Mouse (Mus musculus) midbrain, embryonic 12.5 days (tissue): ENCODE data around the gene Olfr67. TPM values are rescaled to one million over a fixed set of nuclear protein-coding genes. Genes with fewer than 3 reads are reported as not detected.

Source experiments
- ATAC-seq: fragments of 200-750 bp; cut with Nextera tagmentation; 2 replicates; pipeline ENCODE4 v1.8.0; 2017; ENCODE audit warnings: low read depth, moderate TSS enrichment, moderate library complexity; ENCODE audit not compliant: low FRiP score
- H3K27ac ChIP-seq: fragments of 300-500 bp; sonication (generic); replicated peaks from 2 replicates; pipeline ENCODE4 v1.5.1; 2016; ENCODE audit warnings: mild to moderate bottlenecking
- H3K27me3 ChIP-seq: fragments of 300-500 bp; sonication (generic); 2 replicates; pipeline ENCODE4 v1.6.1; 2016; ENCODE audit warnings: mild to moderate bottlenecking
- H3K36me3 ChIP-seq: fragments of 300-500 bp; sonication (generic); 2 replicates; pipeline ENCODE4 v1.6.1; 2016
- H3K4me1 ChIP-seq: fragments of 300-500 bp; sonication (generic); 2 replicates; pipeline ENCODE4 v1.6.1; 2016
- H3K4me2 ChIP-seq: fragments of 300-500 bp; sonication (generic); replicated peaks from 2 replicates; pipeline ENCODE4 v1.6.1; 2016; ENCODE audit warnings: mild to moderate bottlenecking, moderate library complexity
- H3K4me3 ChIP-seq: fragments of 300-500 bp; sonication (generic); 2 replicates; pipeline ENCODE4 v1.5.1; 2016; ENCODE audit warnings: mild to moderate bottlenecking
- H3K9ac ChIP-seq: fragments of 300-500 bp; sonication (generic); replicated peaks from 2 replicates; pipeline ENCODE4 v1.6.1; 2016; ENCODE audit warnings: mild to moderate bottlenecking, moderate library complexity
- H3K9me3 ChIP-seq: fragments of 300-500 bp; sonication (generic); 2 replicates; pipeline ENCODE4 v1.6.1; 2016; ENCODE audit warnings: mild to moderate bottlenecking
- WGBS: fragments of 180-500 bp; shearing (Covaris S2); methylation state at CpG from one replicate; pipeline ENCODE4 v1.1.7; 2016; 5-methylcytosine and 5-hydroxymethylcytosine counted together
- polyA plus RNA-seq: library from polyadenylated mRNA; unstranded; fragments of >200 nt; fragmentation: Nextera tagmentation; extraction: Ambion mirVana; gene quantifications from 2 replicates; pipeline ENCODE4 v1.2.1, GENCODE M21; 2016

The Olfr67 gene
- polyA plus RNA-seq, 1 experiment from 2014 or later: not detected

GRCm38 (mm10) chr7:103757233-103757632 lies 34.4 kb downstream of the Olfr67 start, which contains the start of gene Olfr630:
Olfr630 (minus strand) TSS chr7:103757333.
- Histone ChIP-seq H3K27ac (no peak within 1 kb of the TSS), H3K27me3 (no peaks in the 10 kb centered on the region), H3K4me1 (no peaks in the 10 kb centered on the region), H3K4me2 (no peak within 1 kb of the TSS), H3K9ac (no peak within 1 kb of the TSS), H3K4me3 (no peak within 1 kb of the TSS), H3K9me3 (no peaks in the 10 kb centered on the region), H3K36me3 (no peaks in the 10 kb centered on the region)
- no peak for ATAC-seq
- 45% methylated on average over 2 of the region's 2 CpGs for WGBS

- Histone ChIP-seq H3K27me3 (no peaks in the 10 kb centered on the region), H3K27ac (no peak within 1 kb of the TSS), H3K9me3 (peaks cover 3% of the 10 kb centered on the region; the same call in 1 of the 2 replicates), H3K9ac (no peak within 1 kb of the TSS), H3K36me3 (no peaks in the 10 kb centered on the region), H3K4me2 (no peak within 1 kb of the TSS), H3K4me1 (no peaks in the 10 kb centered on the region), H3K4me3 (no peak within 1 kb of the TSS)
- ATAC-seq: no peak
- WGBS: 80% methylated on average over 2 of the region's 2 CpGs
Observed at GRCm38 (mm10) chr7:103744843-103745242, 46.8 kb downstream of the Olfr67 start, which contains the start of gene Olfr629. Olfr629 (minus strand) TSS chr7:103744943.

Other genes with a start within 250 kb of the Olfr67 start
- gene Olfr612, start 249.1 kb downstream of the Olfr67 start, polyA plus RNA-seq: not detected in 2 replicates
- gene Olfr613, start 243.7 kb downstream of the Olfr67 start, polyA plus RNA-seq: not detected in 2 replicates
- gene Olfr615, start 235.7 kb downstream of the Olfr67 start, polyA plus RNA-seq: not detected in 2 replicates
- not detected in 2 replicates for gene Olfr616, start 222.7 kb downstream of the Olfr67 start, polyA plus RNA-seq
- gene Olfr617, start 218.8 kb downstream of the Olfr67 start, polyA plus RNA-seq: not detected in 2 replicates
- not detected in 2 replicates for gene Olfr618, start 201.7 kb downstream of the Olfr67 start, polyA plus RNA-seq
- gene Olfr619, start 191.2 kb downstream of the Olfr67 start, polyA plus RNA-seq: not detected in 2 replicates
- gene Olfr620, start 179.3 kb downstream of the Olfr67 start, polyA plus RNA-seq: not detected in 2 replicates
- not detected in 2 replicates for gene Olfr622, start 149.1 kb downstream of the Olfr67 start, polyA plus RNA-seq
- not detected in 2 replicates for gene Olfr623, start 128.1 kb downstream of the Olfr67 start, polyA plus RNA-seq
- not detected in 2 replicates for gene Olfr624, start 120.6 kb downstream of the Olfr67 start, polyA plus RNA-seq
- gene Olfr625-ps1, start 109.1 kb downstream of the Olfr67 start, polyA plus RNA-seq: not detected in 2 replicates
- gene Olfr243, start 77.2 kb downstream of the Olfr67 start, polyA plus RNA-seq: not detected in 2 replicates
- gene Olfr628, start 61.4 kb downstream of the Olfr67 start, polyA plus RNA-seq: not detected in 2 replicates
- not detected in 2 replicates for gene Olfr629, start 46.9 kb downstream of the Olfr67 start, polyA plus RNA-seq
- gene Olfr630, start 34.5 kb downstream of the Olfr67 start, polyA plus RNA-seq: not detected in 2 replicates
- gene Olfr69, start 20.2 kb downstream of the Olfr67 start, polyA plus RNA-seq: not detected in 2 replicates
- gene Olfr68, start 12.1 kb downstream of the Olfr67 start, polyA plus RNA-seq: not detected in 2 replicates
- gene Hbb-bt, start 22.2 kb upstream of the Olfr67 start, polyA plus RNA-seq: 769 and 928 TPM in 2 replicates
- 643 and 809 TPM in 2 replicates for gene Hbb-bs, start 36.3 kb upstream of the Olfr67 start, polyA plus RNA-seq
- gene Hbb-bh2, start 48.7 kb upstream of the Olfr67 start, polyA plus RNA-seq: not detected in 2 replicates
- gene Hbb-bh1, start 51.3 kb upstream of the Olfr67 start, polyA plus RNA-seq: 623 and 675 TPM in 2 replicates
- gene Hbb-y, start 61.4 kb upstream of the Olfr67 start, polyA plus RNA-seq: 8,301 and 9,167 TPM in 2 replicates
- not detected in 2 replicates for gene Olfr66, start 94.4 kb upstream of the Olfr67 start, polyA plus RNA-seq
- not detected in 2 replicates for gene Olfr64, start 102.7 kb upstream of the Olfr67 start, polyA plus RNA-seq
- gene Olfr65, start 111.7 kb upstream of the Olfr67 start, polyA plus RNA-seq: not detected in 2 replicates
- gene Olfr631, start 137.0 kb upstream of the Olfr67 start, polyA plus RNA-seq: not detected in 2 replicates
- gene Olfr632, start 142.5 kb upstream of the Olfr67 start, polyA plus RNA-seq: not detected in 2 replicates
- gene Olfr633, start 152.6 kb upstream of the Olfr67 start, polyA plus RNA-seq: not detected in 2 replicates
- not detected in 2 replicates for gene Olfr635, start 179.3 kb upstream of the Olfr67 start, polyA plus RNA-seq
- not detected in 2 replicates for gene Olfr638, start 206.9 kb upstream of the Olfr67 start, polyA plus RNA-seq
- gene Olfr639, start 225.5 kb upstream of the Olfr67 start, polyA plus RNA-seq: 0.04 TPM in 1 of 2 replicates, not detected in the other
- not detected in 2 replicates for gene Olfr640, start 233.8 kb upstream of the Olfr67 start, polyA plus RNA-seq
- not detected in 2 replicates for gene Olfr641, start 243.6 kb upstream of the Olfr67 start, polyA plus RNA-seq